Mouse (Mus musculus): ENCODE measurements around the gene Abca7. TPM values are rescaled to one million over a fixed set of nuclear protein-coding genes. Genes with fewer than 3 reads are reported as not detected.
"Not testable (repeated sequence)": the region's sequence is repeated elsewhere in the genome, so short reads cannot be mapped to it uniquely, and the experiment has no call there.

The Abca7 gene
- 10 to 100 TPM; 21.6 to 35.5 (median 27.8) TPM for total RNA-seq (2022)

DNA sequence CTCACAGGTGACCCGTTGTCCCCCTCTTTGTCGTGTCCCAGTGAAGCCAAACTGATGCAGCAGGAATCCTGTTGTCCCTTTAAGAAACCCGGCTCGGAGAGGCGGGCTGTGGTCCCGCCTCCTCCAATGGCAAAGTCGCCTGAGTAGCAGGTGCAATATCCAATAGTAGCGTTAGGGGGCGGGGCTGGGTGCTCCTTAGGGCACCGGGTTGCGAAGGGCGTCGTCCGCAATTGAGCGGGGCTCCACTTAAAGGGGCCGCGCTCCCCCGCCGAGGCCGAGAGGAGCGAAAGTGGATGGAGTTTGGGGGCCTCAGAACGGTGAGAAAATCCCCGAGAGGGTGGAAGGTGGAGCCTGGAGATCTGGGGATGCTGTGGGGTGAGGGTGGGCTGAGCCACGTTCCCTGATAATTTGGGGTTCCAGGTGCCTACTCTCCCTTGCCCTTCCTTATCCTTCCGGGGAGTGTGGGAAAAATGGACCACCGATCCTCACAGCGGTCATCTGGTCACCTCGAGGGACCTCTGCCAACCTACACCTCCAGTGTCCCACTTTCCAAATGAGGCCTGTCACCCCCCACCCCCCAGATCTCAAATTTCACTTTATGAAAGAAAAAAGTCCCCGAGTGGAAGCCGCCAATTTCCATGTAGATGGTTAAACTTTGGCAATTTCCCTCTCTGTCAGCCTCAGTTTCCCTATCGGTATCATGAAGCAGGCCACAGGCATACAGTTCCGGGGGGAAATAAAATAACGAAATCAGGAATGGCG lies at the start of gene Abca7:
TSS of gene Abca7 (plus strand) at position 223 of the 762 bp plus-strand sequence.
- DNase-seq, result peak; percentile 92

DNA sequence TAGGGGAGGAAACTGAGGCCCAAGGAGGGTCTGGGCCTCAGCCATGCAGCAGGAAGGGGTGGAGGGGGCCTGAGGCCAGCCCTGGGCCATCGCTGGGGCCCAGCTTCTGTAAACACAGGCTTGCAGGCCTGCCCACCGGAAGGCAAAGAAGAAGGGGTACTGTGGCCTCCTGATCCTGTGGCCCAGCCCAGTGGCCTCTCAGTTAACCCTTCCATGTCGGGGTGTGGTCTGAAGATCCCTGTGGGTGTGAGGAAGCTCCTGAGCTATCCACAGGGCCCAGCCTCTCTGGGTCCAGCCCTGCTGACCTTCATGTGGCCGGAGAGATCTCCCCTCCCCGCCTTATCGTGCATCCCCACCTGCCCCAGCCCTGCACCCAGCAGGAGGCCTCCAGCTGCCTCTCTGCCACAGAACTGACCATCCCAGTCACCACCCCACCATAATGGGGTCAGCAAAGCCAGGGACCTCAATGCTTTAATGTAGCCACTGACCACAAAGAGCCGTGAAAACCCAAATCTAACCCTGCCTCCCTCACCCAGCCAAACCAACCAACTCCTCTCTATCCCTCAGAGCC lies 49.5 kb upstream of the Abca7 start:
- DNase-seq, result no peak

DNA sequence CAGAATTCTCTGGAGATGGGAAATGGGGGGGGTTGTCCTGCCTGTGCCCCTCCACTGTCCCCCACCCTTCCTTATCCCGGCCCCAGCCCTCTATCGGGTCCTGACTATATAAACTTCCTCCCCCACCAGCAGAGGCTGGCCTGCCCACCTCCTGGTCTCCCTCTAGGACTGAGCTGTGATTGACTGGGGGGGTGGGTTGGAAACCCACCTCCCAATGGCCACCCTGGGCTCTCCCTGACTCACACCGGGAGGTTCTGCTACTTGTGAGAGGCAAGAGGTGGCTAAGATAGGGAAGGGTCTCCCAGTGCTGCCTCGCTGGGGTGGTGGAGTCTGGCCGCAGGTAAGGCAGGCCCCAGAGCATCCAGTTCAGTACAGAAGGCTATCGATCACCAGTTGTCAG lies 48.8 kb upstream of the Abca7 start:
- no peak for DNase-seq

DNA sequence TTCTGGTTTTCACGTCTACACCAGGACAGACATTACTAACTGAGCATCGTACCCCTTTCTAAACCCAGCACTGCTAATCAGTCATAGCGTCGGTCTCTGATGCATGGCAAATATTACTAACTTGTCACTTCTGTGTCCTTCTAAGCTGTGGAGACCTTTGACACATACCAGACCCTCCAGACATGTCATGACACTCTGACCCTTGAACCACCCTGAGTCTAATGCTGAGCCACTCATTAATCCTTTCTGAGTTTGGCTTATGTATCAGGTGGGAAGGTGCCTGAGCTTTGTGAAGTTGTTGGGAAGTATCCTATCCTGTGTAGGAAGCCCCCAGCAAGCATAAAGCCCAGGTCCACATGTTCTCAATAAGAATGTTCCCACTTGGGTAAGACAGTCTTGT lies 46.4 kb upstream of the Abca7 start:
- DNase-seq, result no peak

- DNase-seq, result no peak
Measured at GRCm38 (mm10) chr10:79950661-79951060, 45.6 kb upstream of the Abca7 start.

GRCm38 (mm10) chr10:79953946-79954345 lies 42.3 kb upstream of the Abca7 start:
- DNase-seq, result no peak

DNA sequence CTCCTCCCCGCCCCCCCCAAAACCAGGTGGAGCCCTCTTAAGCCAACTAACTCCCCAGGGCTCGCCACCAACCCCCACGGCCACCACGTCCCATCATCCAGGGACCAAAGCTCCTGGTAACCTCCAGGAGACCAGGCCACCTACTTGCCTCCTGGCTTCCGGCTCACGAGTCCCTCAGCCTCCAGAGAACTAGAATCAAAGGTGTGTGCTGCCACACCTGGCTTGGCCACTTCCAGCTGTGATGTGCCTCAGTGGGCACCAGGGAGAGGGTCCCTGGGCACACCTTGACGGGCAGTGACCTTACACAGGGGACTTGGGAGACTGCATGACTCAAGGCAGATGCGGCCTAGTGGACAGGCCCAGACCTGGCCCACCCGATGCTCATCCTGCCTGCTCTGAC lies 40.6 kb upstream of the Abca7 start:
- no peak for DNase-seq

DNA sequence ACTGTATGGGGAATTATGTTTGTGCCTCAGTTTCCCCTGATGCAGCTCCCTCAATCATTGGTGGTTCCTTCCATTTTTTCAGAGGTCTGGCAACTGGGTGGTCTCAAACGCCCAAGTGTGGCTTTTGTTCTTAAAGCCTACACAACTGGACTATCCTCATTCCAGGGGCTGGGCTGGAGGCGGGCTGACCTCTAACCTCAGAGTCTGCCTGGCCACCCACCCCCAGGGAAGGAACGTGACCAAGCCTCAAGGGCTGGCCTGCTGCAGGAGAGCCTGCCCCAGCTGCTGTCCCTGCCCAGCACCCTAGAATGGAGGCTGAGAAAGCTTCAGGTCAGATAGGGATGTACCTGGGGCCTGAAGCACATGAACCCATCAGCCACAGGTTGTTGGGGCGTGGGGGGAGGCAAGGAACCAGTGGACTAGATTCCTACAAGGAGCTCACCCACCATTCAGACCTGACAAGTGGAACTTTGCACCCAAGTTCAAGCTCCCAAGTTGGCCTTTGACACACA lies 39.6 kb upstream of the Abca7 start:
- no peak for DNase-seq

- DNase-seq, result peak; percentile 80
Measured at GRCm38 (mm10) chr10:79958140-79958816, 38.0 kb upstream of the Abca7 start.

DNA sequence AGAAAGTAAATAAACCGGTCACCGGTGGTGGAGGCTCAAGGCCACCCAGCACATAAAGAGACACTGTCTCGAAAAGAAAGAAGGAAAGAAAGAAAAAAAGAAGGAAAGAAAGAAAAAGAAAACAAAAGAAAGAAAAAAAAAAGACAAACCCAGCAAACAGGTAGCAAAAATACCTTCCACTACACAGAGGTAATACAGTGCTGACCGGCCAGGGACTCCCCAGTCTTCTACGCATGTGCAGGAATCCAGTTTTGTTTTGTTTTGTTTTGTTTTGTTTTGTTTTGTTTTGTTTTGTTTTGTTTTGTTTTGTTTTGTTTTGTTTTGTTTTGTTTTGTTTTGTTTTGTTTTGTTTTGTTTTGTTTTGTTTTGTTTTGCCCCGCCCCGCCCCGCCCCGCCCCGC lies 36.9 kb upstream of the Abca7 start:
- DNase-seq, result not testable (repeated sequence)

GRCm38 (mm10) chr10:79959847-79960601 lies 36.3 kb upstream of the Abca7 start, which contains the start of gene Wdr18:
Gene Wdr18, plus strand, starts transcription at chr10:79960152.
- DNase-seq, result peak; percentile 99

DNA sequence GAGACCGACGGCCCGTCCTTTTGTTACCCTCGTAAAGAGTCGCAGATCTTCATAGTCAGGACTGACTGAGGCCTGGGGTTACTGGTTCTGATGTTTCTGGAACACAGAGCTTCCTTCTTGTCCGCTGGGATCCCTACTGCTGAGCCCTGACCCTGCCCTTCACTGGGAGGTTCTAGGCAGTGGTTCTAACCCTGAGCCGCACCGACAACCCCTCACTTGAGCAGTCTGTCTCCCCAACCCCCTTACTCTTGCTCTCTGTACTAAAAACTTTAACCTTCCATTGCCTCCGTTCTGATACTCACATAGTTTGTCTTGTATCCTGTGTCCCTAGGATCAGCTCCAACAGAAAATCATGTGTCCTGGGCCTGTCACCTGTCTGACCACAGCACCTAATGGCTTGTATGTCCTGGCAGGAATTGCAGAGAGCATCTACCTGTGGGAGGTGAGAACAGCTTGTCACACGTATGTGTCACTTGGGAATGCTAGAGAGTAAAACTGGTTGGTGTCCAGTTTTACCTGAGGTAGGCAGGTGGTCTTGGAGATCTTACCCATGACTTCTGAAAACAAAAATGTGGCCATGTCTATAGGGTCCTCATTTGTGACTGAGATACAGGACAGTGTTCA lies 35.5 kb upstream of the Abca7 start:
- DNase-seq, result no peak

- DNase-seq, result no peak
Measured at GRCm38 (mm10) chr10:79964727-79965126, 31.6 kb upstream of the Abca7 start.

DNA sequence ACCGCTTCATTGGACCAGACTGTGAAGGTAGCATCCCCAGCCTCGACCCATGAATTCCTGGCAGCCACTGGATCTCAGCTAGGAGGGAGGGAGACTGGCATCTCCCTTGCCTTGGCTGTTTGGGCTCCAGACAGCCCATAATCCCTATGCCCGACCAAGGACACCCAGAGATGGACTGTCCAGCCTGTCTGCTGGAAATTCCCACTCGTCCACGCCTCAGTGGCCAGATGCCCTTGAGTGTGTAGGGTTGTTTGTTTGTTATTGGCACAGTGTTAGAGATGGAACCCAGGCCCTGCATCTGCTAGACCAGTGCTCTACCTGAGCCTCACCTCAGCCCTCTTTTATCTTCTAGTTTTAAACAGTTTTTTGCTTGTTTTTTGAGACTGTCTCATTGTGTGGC lies 31.0 kb upstream of the Abca7 start:
- DNase-seq, result no peak

DNA sequence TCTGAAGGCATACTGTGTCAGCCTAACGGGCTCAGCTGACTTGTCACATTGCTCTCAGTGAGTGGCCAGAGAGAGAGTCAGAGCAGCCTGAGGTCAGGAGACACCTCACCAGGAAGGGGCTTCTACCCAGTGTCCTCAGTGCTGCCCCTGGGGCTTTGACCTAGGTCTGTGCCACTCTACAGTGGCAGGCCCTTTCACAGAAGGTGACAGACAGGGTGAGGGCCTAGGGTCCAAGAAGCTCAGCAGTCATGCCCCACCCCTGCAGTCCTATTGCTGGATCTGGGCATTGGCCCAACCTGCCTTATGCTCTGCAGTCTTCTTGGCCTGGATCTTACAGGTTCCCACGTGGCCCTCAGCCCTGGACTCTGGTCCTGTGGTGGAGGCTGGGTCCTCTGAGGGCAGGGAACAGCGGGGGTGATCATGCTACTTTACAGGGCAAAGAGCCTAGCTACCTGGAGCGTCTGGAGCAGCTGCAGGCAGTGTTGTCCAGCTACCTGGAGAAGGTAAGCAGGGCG lies 29.4 kb upstream of the Abca7 start:
- DNase-seq, result no peak

DNA sequence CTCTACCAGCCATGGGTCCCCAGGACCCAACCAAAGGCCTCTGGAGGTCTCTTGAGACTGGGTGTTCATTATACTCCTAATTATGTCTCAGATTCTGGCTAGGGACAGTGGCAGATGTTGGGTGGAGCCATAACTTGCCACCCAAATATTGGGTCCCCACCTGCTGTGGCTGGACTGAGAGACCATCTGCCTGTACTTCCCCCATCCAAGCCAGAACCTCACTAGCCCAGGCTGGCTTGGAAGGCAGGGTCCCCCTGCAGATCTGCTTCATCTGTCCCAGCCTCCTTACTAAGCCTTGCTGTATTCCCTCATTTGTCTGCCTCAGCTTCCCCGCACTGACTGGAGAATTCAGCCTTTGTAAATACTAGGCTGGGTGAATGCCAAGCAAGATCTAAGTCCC lies 28.1 kb upstream of the Abca7 start:
- DNase-seq, result no peak

GRCm38 (mm10) chr10:79969124-79969568 lies 27.1 kb upstream of the Abca7 start:
- no peak for DNase-seq

DNA sequence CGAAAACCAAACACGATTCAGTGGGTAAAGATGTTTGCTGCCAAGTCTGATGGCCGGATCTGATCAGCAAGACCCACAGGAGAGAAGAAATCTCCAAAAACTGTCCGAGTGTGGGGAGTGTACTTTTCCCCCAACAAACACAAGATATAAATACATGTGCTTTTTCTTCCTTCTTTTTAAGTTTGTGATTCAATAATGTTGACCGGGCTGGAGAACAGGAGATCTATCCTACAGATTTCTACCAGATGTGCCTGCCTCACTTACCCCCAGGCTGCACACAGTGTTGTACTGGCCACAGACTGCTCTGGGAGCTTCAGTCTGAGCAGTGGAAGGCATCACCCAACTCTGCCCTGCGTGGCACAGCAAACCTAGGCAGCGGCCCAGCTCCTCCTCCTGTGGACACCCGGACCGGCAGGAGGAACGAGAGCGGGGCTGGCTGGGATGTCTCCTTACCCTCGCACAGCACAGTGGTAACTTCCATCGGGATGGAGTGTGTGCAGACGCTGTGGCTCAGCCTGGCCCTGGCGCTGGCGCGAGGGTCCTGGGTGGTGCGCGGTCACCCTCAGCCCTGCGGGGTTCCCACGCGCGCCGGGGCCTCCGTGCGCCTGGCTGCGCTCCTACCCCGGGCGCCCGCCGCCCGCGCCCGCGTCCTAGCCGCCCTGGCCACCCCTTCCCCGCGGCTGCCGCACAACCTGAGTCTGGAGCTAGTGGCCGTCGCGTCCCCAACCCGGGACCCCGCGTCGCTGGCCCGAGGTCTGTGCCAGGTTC lies 25.7 kb upstream of the Abca7 start, which contains the start of gene Grin3b:
TSS of gene Grin3b (plus strand) at position 301 of the 768 bp plus-strand sequence.
- DNase-seq, result no peak

DNA sequence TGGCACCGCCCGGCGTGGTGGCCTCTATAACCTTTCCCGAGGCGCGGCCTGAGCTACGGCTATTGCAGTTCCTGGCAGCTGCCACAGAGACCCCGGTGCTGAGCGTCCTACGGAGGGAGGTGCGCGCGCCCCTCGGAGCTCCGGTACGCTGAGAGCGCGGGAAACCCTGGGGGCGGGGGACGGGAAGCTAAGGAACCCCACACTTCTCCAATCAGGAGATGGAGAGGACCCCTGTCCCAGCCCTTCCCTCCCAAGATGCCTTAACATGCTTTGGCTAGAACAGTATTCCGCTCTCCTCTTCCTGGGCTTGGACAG lies 25.2 kb upstream of the Abca7 start:
- no peak for DNase-seq

DNA sequence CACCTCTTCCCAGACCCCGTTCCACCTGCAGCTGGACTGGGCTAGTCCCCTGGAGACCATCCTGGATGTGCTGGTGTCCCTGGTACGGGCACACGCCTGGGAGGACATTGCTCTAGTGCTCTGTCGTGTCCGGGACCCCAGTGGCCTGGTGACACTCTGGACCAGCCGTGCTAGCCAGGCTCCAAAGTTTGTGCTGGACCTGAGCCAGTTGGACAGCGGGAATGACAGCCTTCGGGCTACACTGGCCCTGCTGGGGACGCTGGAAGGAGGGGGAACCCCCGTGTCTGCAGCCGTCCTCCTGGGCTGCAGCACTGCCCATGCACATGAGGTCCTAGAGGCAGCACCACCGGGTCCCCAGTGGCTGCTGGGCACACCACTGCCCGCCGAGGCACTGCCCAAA lies 23.5 kb upstream of the Abca7 start:
- DNase-seq, result no peak

GRCm38 (mm10) chr10:79974087-79974486 lies 22.2 kb upstream of the Abca7 start:
- DNase-seq, result no peak

Measured in adrenal gland, adult 8-10 months (tissue).